Mouse (Mus musculus): ENCODE results near the gene Megf11. TPM values are rescaled to one million over a fixed set of nuclear protein-coding genes. Genes with fewer than 3 reads are reported as not detected.

Gene Megf11
- polyA plus RNA-seq, 1 experiment from 2014 or later: 0.11 TPM

- no peak overlapping the region for H3K27ac ChIP-seq (ENCODE audit: low read depth)
- no peaks in the 10 kb centered on the region for H3K4me1 ChIP-seq (ENCODE audit: insufficient read depth)
- H3K4me3 ChIP-seq (ENCODE audit: low read depth, low read length): no peak overlapping the region
- TF ChIP-seq EP300 (IDR thresholded peaks at IDR 0.05; ENCODE audit: low read depth) (no peak), CTCF (IDR thresholded peaks at IDR 0.05; ENCODE audit: low read depth) (no peak)
- H3K27me3 ChIP-seq (ENCODE audit: insufficient read depth, low read length): no peaks in the 10 kb centered on the region
- ATAC-seq (no peak), DNase-seq (no peak)
- no peak overlapping the region for H3K4me2 ChIP-seq (ENCODE audit: low read depth, low read length)
- H3K36me3 ChIP-seq (replicated peaks; ENCODE audit: insufficient read depth, low read length): no peaks in the 10 kb centered on the region
- no peaks in the 10 kb centered on the region for H3K9me3 ChIP-seq (ENCODE audit: low read length)
- H3K9ac ChIP-seq (replicated peaks): no peak overlapping the region
- 68% methylated on average over 4 of the region's 4 CpGs for WGBS (ENCODE audit: insufficient replicate concordance)
These were observed 81.1 kb downstream of the Megf11 start for GRCm38 (mm10) chr9:64466564-64466963.

DNA sequence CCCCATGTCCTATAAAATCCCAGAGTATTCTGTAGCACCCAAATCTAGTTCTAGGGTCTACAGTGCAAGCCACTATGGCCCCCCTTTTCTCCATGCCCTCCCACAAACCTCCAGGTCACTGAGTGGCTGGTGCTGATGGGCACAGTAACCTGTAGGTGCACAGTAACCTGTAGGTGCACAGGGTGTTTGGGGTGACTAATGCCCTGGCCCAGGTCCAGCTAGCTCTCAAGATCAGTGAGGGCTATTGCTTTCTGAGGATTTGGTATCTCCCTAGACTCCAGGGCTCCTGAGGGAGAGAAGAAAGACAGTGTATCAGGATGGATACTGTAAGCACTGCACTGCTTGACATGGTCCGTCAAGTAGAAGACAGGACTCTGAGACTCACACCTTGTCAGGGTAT, 85.4 kb downstream of the Megf11 start:
- Histone ChIP-seq H3K9ac (replicated peaks) (no peak overlapping the region), H3K27me3 (ENCODE audit: insufficient read depth, low read length) (no peaks in the 10 kb centered on the region), H3K36me3 (replicated peaks; ENCODE audit: insufficient read depth, low read length) (no peaks in the 10 kb centered on the region), H3K9me3 (ENCODE audit: low read length) (no peaks in the 10 kb centered on the region), H3K4me2 (ENCODE audit: low read depth, low read length) (no peak overlapping the region), H3K4me1 (ENCODE audit: insufficient read depth) (peaks cover 10% of the 10 kb centered on the region), H3K27ac (ENCODE audit: low read depth) (no peak overlapping the region), H3K4me3 (ENCODE audit: low read depth, low read length) (no peak overlapping the region)
- DNase-seq: no peak
- ATAC-seq: no peak
- TF ChIP-seq CTCF (IDR thresholded peaks at IDR 0.05; ENCODE audit: low read depth) (no peak), EP300 (IDR thresholded peaks at IDR 0.05; ENCODE audit: low read depth) (no peak)
- WGBS (ENCODE audit: insufficient replicate concordance): 87% methylated on average over 1 of the region's 1 CpGs

- Histone ChIP-seq H3K9me3 (ENCODE audit: low read length) (no peaks in the 10 kb centered on the region), H3K36me3 (replicated peaks; ENCODE audit: insufficient read depth, low read length) (no peaks in the 10 kb centered on the region), H3K4me2 (ENCODE audit: low read depth, low read length) (no peak overlapping the region), H3K27ac (ENCODE audit: low read depth) (no peak overlapping the region), H3K4me1 (ENCODE audit: insufficient read depth) (peaks cover 10% of the 10 kb centered on the region), H3K9ac (replicated peaks) (no peak overlapping the region), H3K27me3 (ENCODE audit: insufficient read depth, low read length) (no peaks in the 10 kb centered on the region), H3K4me3 (ENCODE audit: low read depth, low read length) (no peak overlapping the region)
- DNase-seq (no peak), ATAC-seq (no peak)
- no peak for TF ChIP-seq CTCF (IDR thresholded peaks at IDR 0.05; ENCODE audit: low read depth)
- TF ChIP-seq EP300 (IDR thresholded peaks at IDR 0.05; ENCODE audit: low read depth): no peak
- WGBS (ENCODE audit: insufficient replicate concordance): 71% methylated on average over 3 of the region's 3 CpGs
These were observed 85.9 kb downstream of the Megf11 start for GRCm38 (mm10) chr9:64471336-64471735.

- ATAC-seq: no peak
- TF ChIP-seq CTCF (IDR thresholded peaks at IDR 0.05; ENCODE audit: low read depth): no peak
- TF ChIP-seq EP300 (IDR thresholded peaks at IDR 0.05; ENCODE audit: low read depth): no peak
- WGBS (ENCODE audit: insufficient replicate concordance): 33% methylated on average over 2 of the region's 2 CpGs
- Histone ChIP-seq H3K9ac (replicated peaks) (no peak overlapping the region), H3K4me2 (ENCODE audit: low read depth, low read length) (no peak overlapping the region), H3K27ac (ENCODE audit: low read depth) (no peak overlapping the region), H3K9me3 (ENCODE audit: low read length) (no peaks in the 10 kb centered on the region), H3K4me1 (ENCODE audit: insufficient read depth) (peaks cover 10% of the 10 kb centered on the region), H3K27me3 (ENCODE audit: insufficient read depth, low read length) (no peaks in the 10 kb centered on the region), H3K36me3 (replicated peaks; ENCODE audit: insufficient read depth, low read length) (no peaks in the 10 kb centered on the region), H3K4me3 (ENCODE audit: low read depth, low read length) (no peak overlapping the region)
- DNase-seq: no peak
These were observed 86.7 kb downstream of the Megf11 start for GRCm38 (mm10) chr9:64472165-64472564.

DNA sequence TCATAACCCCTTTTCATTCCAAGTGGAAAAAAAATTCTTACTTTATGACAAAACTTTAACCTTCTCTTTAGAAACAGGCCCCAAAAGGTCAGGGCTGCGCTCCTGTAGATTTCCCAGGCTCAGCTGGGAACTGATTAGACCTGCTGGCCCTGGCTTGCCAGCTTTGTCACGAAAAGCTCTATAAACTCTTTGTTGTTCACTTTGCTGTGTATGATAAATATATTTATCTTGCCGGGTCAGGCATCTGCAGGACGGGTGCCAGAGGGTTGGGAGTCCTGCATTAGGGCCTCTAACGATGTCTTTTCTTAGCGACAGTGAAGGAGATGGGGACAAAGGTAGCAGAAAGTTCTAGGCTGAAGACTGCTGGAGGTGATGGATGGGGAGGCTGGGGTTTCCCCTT, 87.3 kb downstream of the Megf11 start:
- no peak overlapping the region for H3K4me2 ChIP-seq (ENCODE audit: low read depth, low read length)
- no peaks in the 10 kb centered on the region for H3K36me3 ChIP-seq (replicated peaks; ENCODE audit: insufficient read depth, low read length)
- no peak overlapping the region for H3K9ac ChIP-seq (replicated peaks)
- 19% methylated on average over 6 of the region's 6 CpGs for WGBS (ENCODE audit: insufficient replicate concordance)
- no peaks in the 10 kb centered on the region for H3K9me3 ChIP-seq (ENCODE audit: low read length)
- H3K27ac ChIP-seq (ENCODE audit: low read depth): no peak overlapping the region
- DNase-seq (no peak), ATAC-seq (peak; percentile 57)
- H3K4me1 ChIP-seq (ENCODE audit: insufficient read depth): peaks cover 10% of the 10 kb centered on the region
- H3K27me3 ChIP-seq (ENCODE audit: insufficient read depth, low read length): no peaks in the 10 kb centered on the region
- no peak overlapping the region for H3K4me3 ChIP-seq (ENCODE audit: low read depth, low read length)
- TF ChIP-seq EP300 (IDR thresholded peaks at IDR 0.05; ENCODE audit: low read depth) (peak; percentile 84), CTCF (IDR thresholded peaks at IDR 0.05; ENCODE audit: low read depth) (no peak)

- H3K27ac ChIP-seq (ENCODE audit: low read depth): no peak overlapping the region
- H3K9ac ChIP-seq (replicated peaks): no peak overlapping the region
- no peak for ATAC-seq
- no peaks in the 10 kb centered on the region for H3K36me3 ChIP-seq (replicated peaks; ENCODE audit: insufficient read depth, low read length)
- no peaks in the 10 kb centered on the region for H3K9me3 ChIP-seq (ENCODE audit: low read length)
- H3K4me1 ChIP-seq (ENCODE audit: insufficient read depth): peaks cover 10% of the 10 kb centered on the region
- no peak overlapping the region for H3K4me3 ChIP-seq (ENCODE audit: low read depth, low read length)
- WGBS (ENCODE audit: insufficient replicate concordance): 22% methylated on average over 2 of the region's 2 CpGs
- no peak overlapping the region for H3K4me2 ChIP-seq (ENCODE audit: low read depth, low read length)
- H3K27me3 ChIP-seq (ENCODE audit: insufficient read depth, low read length): no peaks in the 10 kb centered on the region
- DNase-seq: no peak
- TF ChIP-seq EP300 (IDR thresholded peaks at IDR 0.05; ENCODE audit: low read depth) (no peak), CTCF (IDR thresholded peaks at IDR 0.05; ENCODE audit: low read depth) (no peak)
These were observed 87.7 kb downstream of the Megf11 start for GRCm38 (mm10) chr9:64473170-64473569.

DNA sequence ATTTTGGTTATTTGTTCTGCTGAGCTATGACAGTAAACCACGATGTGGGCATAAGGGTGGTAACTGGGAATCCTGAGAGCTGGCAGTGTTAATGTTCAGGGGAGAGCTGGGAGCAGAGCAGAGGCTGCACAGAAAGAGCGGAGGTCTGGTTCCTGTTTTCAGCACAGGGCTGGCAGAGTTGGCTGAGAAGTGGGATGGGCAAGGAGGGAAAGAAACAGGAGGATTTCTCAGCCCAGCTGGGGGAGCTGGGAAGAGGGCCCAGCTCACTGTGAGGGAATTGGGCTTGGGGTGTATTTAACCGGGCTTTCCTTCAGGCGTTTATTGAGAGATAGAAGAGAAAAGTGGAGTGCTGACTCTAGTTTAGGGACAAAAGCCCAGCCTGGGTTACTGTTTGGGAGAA, 88.3 kb downstream of the Megf11 start:
- no peak overlapping the region for H3K9ac ChIP-seq (replicated peaks)
- WGBS (ENCODE audit: insufficient replicate concordance): 37% methylated on average over 4 of the region's 4 CpGs
- H3K27ac ChIP-seq (ENCODE audit: low read depth): no peak overlapping the region
- DNase-seq (no peak), ATAC-seq (no peak)
- no peak overlapping the region for H3K4me3 ChIP-seq (ENCODE audit: low read depth, low read length)
- no peak for TF ChIP-seq CTCF (IDR thresholded peaks at IDR 0.05; ENCODE audit: low read depth)
- TF ChIP-seq EP300 (IDR thresholded peaks at IDR 0.05; ENCODE audit: low read depth): no peak
- no peak overlapping the region for H3K4me2 ChIP-seq (ENCODE audit: low read depth, low read length)
- H3K36me3 ChIP-seq (replicated peaks; ENCODE audit: insufficient read depth, low read length): no peaks in the 10 kb centered on the region
- H3K9me3 ChIP-seq (ENCODE audit: low read length): no peaks in the 10 kb centered on the region
- H3K27me3 ChIP-seq (ENCODE audit: insufficient read depth, low read length): no peaks in the 10 kb centered on the region
- H3K4me1 ChIP-seq (ENCODE audit: insufficient read depth): peaks cover 10% of the 10 kb centered on the region
